Mouse (Mus musculus) megakaryocyte, embryonic 14.5 days (primary cell): ENCODE data around the gene Slc7a6os.

Experiments used
- FLI1 ChIP-seq: IDR thresholded peaks from 2 replicates; pipeline ENCODE4 v1.6.1; 2012; ENCODE audit warnings: low read length, inconsistent platforms, mixed read lengths
- GATA1 ChIP-seq: IDR thresholded peaks from 3 replicates; pipeline ENCODE4 v1.6.1; 2012; ENCODE audit warnings: mixed read lengths, low read length, inconsistent platforms, borderline replicate concordance

- TF ChIP-seq GATA1 (no peak), FLI1 (no peak)
Measured at GRCm38 (mm10) chr8:106210821-106211345, at the start of gene Slc7a6os, which contains the start of gene Prmt7.
